Comparison of ENCODE assay signal across 10 mouse cellular contexts in the genomic region with DNA sequence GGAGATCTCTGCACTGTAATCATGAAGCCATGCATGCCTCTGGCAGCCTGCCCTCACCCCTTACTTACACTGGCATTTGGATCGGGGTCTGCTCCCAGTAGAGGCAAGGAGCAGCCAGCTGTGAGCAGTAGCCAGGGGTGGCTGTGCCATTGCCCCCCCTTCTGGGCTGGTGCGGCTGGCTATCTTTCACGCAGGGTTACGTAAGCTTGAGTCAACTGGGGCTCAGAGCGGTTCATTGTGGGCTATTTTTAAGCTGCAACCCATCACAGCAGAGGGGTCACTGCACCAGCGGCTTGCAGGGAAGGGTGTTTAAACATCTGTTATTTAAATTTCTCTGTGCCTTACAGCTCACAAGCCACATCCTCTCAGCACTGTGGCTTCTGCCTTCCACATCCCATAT. TPM values are rescaled to one million over a fixed set of nuclear protein-coding genes. Genes with fewer than 3 reads are reported as not detected.
A peak's percentile ranks its signal among the peaks of the same experiment; 100 is the strongest.
DNase-seq lines count a peak whose midpoint lies in the region; ATAC-seq lines count a peak whose summit lies in the region.
"Had no signal": no experiment of that assay in that cellular context is flagged by ENCODE, and none has a peak within 500 bp of the region (broad histone marks: within the 10 kb centered on the region; RNA-seq: fewer than 3 reads in every experiment).

No protein-coding gene starts in this region.

- 0 out of 2 replicates have a peak overlapping the region, but pooled peaks have one; percentile 19 for H3K27ac ChIP-seq in forebrain, embryonic 15.5 days (replicated peaks)
- H3K27ac ChIP-seq in forebrain, embryonic 14.5 days (ENCODE audit: low read depth, low read length), result no peak overlapping the region
- H3K27ac ChIP-seq in embryonic facial prominence, embryonic 15.5 days (replicated peaks), result no peak overlapping the region
- peak overlapping the region; percentile 76 for H3K27ac ChIP-seq in midbrain, embryonic 10.5 days (replicated peaks)

- 60% methylated on average over 6 of the region's 6 CpGs for WGBS in forebrain, embryonic 15.5 days
- 66% methylated on average over 6 of the region's 6 CpGs for WGBS in forebrain, embryonic 14.5 days
- 39% methylated on average over 6 of the region's 6 CpGs for WGBS in embryonic facial prominence, embryonic 15.5 days
- WGBS in midbrain, embryonic 10.5 days, result 62% methylated on average over 6 of the region's 6 CpGs

- peaks cover 17% of the 10 kb centered on the region for H3K4me1 ChIP-seq in forebrain, embryonic 15.5 days
- peaks cover 5% of the 10 kb centered on the region; the same call in 1 of the 2 replicates for H3K4me1 ChIP-seq in forebrain, embryonic 14.5 days (ENCODE audit: control insufficient read depth, insufficient read depth, low read length)
- peaks cover 17% of the 10 kb centered on the region for H3K4me1 ChIP-seq in embryonic facial prominence, embryonic 15.5 days
- H3K4me1 ChIP-seq in midbrain, embryonic 10.5 days, result peaks cover 45% of the 10 kb centered on the region

- H3K27me3 ChIP-seq in forebrain, embryonic 15.5 days, result no peaks in the 10 kb centered on the region
- no peaks in the 10 kb centered on the region for H3K27me3 ChIP-seq in forebrain, embryonic 14.5 days (replicated peaks; ENCODE audit: control insufficient read depth, insufficient read depth, low read length)
- H3K27me3 ChIP-seq in embryonic facial prominence, embryonic 15.5 days, result no peaks in the 10 kb centered on the region; the same call in 1 of the 2 replicates
- no peaks in the 10 kb centered on the region for H3K27me3 ChIP-seq in midbrain, embryonic 10.5 days (ENCODE audit: low read depth, poor library complexity, severe bottlenecking)

- no peak overlapping the region for H3K4me2 ChIP-seq in forebrain, embryonic 15.5 days (replicated peaks)
- no peak overlapping the region for H3K4me2 ChIP-seq in forebrain, embryonic 14.5 days (ENCODE audit: low read length)
- H3K4me2 ChIP-seq in embryonic facial prominence, embryonic 15.5 days (replicated peaks), result no peak overlapping the region

- H3K9me3 ChIP-seq in forebrain, embryonic 15.5 days, result no peaks in the 10 kb centered on the region
- no peaks in the 10 kb centered on the region for H3K9me3 ChIP-seq in forebrain, embryonic 14.5 days (replicated peaks; ENCODE audit: control insufficient read depth, low read length)
- H3K9me3 ChIP-seq in embryonic facial prominence, embryonic 15.5 days (replicated peaks), result no peaks in the 10 kb centered on the region
- H3K9me3 ChIP-seq in midbrain, embryonic 10.5 days (replicated peaks), result no peaks in the 10 kb centered on the region

- no peak overlapping the region for H3K9ac ChIP-seq in forebrain, embryonic 15.5 days (replicated peaks)
- no peak overlapping the region for H3K9ac ChIP-seq in forebrain, embryonic 14.5 days (ENCODE audit: low read length)
- H3K9ac ChIP-seq in embryonic facial prominence, embryonic 15.5 days, result no peak overlapping the region

- intact Hi-C loops in heart, postnatal 36 days (cut with DNase I), result no loop called here

- no peak overlapping the region for H3K4me3 ChIP-seq in forebrain, embryonic 15.5 days
- no peak overlapping the region for H3K4me3 ChIP-seq in forebrain, embryonic 14.5 days (ENCODE audit: low read depth, low read length)
- H3K4me3 ChIP-seq in embryonic facial prominence, embryonic 15.5 days (replicated peaks), result no peak overlapping the region
- H3K4me3 ChIP-seq in midbrain, embryonic 10.5 days, result no peak overlapping the region

- no peak for DNase-seq in forebrain, embryonic 14.5 days (ENCODE audit: low spot score)
- peak; percentile 51 to 56 for DNase-seq in heart, postnatal 36 days
- DNase-seq in midbrain, embryonic 10.5 days (ENCODE audit: low spot score), result no peak
- no peak for DNase-seq in left cerebral cortex, adult 9 months (ENCODE audit: low spot score in 2 of 2)
- no peak for DNase-seq in MN1 (ENCODE audit: low spot score)
- no peak for DNase-seq in B cell, adult 2 months

- H3K36me3 ChIP-seq in forebrain, embryonic 15.5 days, result no peaks in the 10 kb centered on the region
- H3K36me3 ChIP-seq in forebrain, embryonic 14.5 days (ENCODE audit: control insufficient read depth, insufficient read depth, low read length), result no peaks in the 10 kb centered on the region
- no peaks in the 10 kb centered on the region for H3K36me3 ChIP-seq in embryonic facial prominence, embryonic 15.5 days
- H3K36me3 ChIP-seq in midbrain, embryonic 10.5 days, result no peaks in the 10 kb centered on the region

- no peak for ATAC-seq in forebrain, embryonic 15.5 days (replicated peaks)
- ATAC-seq in forebrain, embryonic 14.5 days, result no peak
- peak; percentile 36; the same call in 1 of the 2 replicates for ATAC-seq in embryonic facial prominence, embryonic 15.5 days (ENCODE audit: insufficient number of reproducible peaks, low FRiP score, low TSS enrichment, low read depth)

RNA-seq across cellular contexts. Expression of gene Actl11, which starts 4.3 kb away (rescaled TPM):
- not detected in 2 replicates for polyA plus RNA-seq in forebrain, embryonic 15.5 days (2015; fragmentation: Nextera tagmentation; extraction: Ambion mirVana)
- polyA plus RNA-seq in forebrain, embryonic 14.5 days (2014; fragmentation: Nextera tagmentation; extraction: Ambion mirVana), result not detected in 2 replicates
- not detected in 2 replicates for polyA plus RNA-seq in embryonic facial prominence, embryonic 15.5 days (2015; fragmentation: Nextera tagmentation; extraction: Ambion mirVana)
- not detected for total RNA-seq in heart, postnatal 36 days (2021)
- polyA plus RNA-seq in midbrain, embryonic 10.5 days (2016; fragmentation: Nextera tagmentation; extraction: Ambion mirVana), result not detected in 2 replicates
- polyA plus RNA-seq: brain, embryonic 14.5 days; limb, embryonic 11.5 days had no signal

RNA-seq across cellular contexts. Expression of gene Camkv, which starts 11.5 kb away (rescaled TPM):
- 79.1 and 83.4 TPM in 2 replicates for polyA plus RNA-seq in forebrain, embryonic 15.5 days (2015; fragmentation: Nextera tagmentation; extraction: Ambion mirVana)
- 25.1 and 40.8 TPM in 2 replicates for polyA plus RNA-seq in forebrain, embryonic 14.5 days (2014; fragmentation: Nextera tagmentation; extraction: Ambion mirVana)
- 5.9 and 6.0 TPM in 2 replicates for polyA plus RNA-seq in embryonic facial prominence, embryonic 15.5 days (2015; fragmentation: Nextera tagmentation; extraction: Ambion mirVana)
- not detected for total RNA-seq in heart, postnatal 36 days (2021)
- 20.9 and 23.0 TPM in 2 replicates for polyA plus RNA-seq in midbrain, embryonic 10.5 days (2016; fragmentation: Nextera tagmentation; extraction: Ambion mirVana)

RNA-seq across cellular contexts. Expression of gene Mst1r, which starts 17.3 kb away (rescaled TPM):
- 1.0 and 1.9 TPM in 2 replicates for polyA plus RNA-seq in forebrain, embryonic 15.5 days (2015; fragmentation: Nextera tagmentation; extraction: Ambion mirVana)
- 0.23 and 1.2 TPM in 2 replicates for polyA plus RNA-seq in forebrain, embryonic 14.5 days (2014; fragmentation: Nextera tagmentation; extraction: Ambion mirVana)
- 7.4 and 7.7 TPM in 2 replicates for polyA plus RNA-seq in embryonic facial prominence, embryonic 15.5 days (2015; fragmentation: Nextera tagmentation; extraction: Ambion mirVana)
- total RNA-seq in heart, postnatal 36 days (2021), result 1 to 10 TPM; 1.8 to 2.2 TPM
- 0.78 and 0.79 TPM in 2 replicates for polyA plus RNA-seq in midbrain, embryonic 10.5 days (2016; fragmentation: Nextera tagmentation; extraction: Ambion mirVana)

RNA-seq across cellular contexts. Expression of gene Traip, which starts 26.0 kb away (rescaled TPM):
- 14.0 and 15.7 TPM in 2 replicates for polyA plus RNA-seq in forebrain, embryonic 15.5 days (2015; fragmentation: Nextera tagmentation; extraction: Ambion mirVana)
- polyA plus RNA-seq in forebrain, embryonic 14.5 days (2014; fragmentation: Nextera tagmentation; extraction: Ambion mirVana), result 17.1 and 20.5 TPM in 2 replicates
- polyA plus RNA-seq in embryonic facial prominence, embryonic 15.5 days (2015; fragmentation: Nextera tagmentation; extraction: Ambion mirVana), result 16.6 and 18.7 TPM in 2 replicates
- 1 to 10 TPM; 1.0 to 1.3 TPM for total RNA-seq in heart, postnatal 36 days (2021)
- polyA plus RNA-seq in midbrain, embryonic 10.5 days (2016; fragmentation: Nextera tagmentation; extraction: Ambion mirVana), result 35.8 and 41.7 TPM in 2 replicates

RNA-seq across cellular contexts. Expression of gene Mon1a, which starts 36.0 kb away (rescaled TPM):
- 24.0 and 24.5 TPM in 2 replicates for polyA plus RNA-seq in forebrain, embryonic 15.5 days (2015; fragmentation: Nextera tagmentation; extraction: Ambion mirVana)
- 23.5 and 27.2 TPM in 2 replicates for polyA plus RNA-seq in forebrain, embryonic 14.5 days (2014; fragmentation: Nextera tagmentation; extraction: Ambion mirVana)
- polyA plus RNA-seq in embryonic facial prominence, embryonic 15.5 days (2015; fragmentation: Nextera tagmentation; extraction: Ambion mirVana), result 17.2 and 18.2 TPM in 2 replicates
- total RNA-seq in heart, postnatal 36 days (2021), result 10 to 100 TPM; 11.9 to 12.2 TPM
- 11.6 and 15.3 TPM in 2 replicates for polyA plus RNA-seq in midbrain, embryonic 10.5 days (2016; fragmentation: Nextera tagmentation; extraction: Ambion mirVana)

Comparison
In these comparisons a context has a peak if more than half of its experiments do, and no peak if none do; other contexts are left out.
1. H3K27ac ChIP-seq: peak in forebrain, embryonic 15.5 days (single experiment) and midbrain, embryonic 10.5 days (single experiment); none in forebrain, embryonic 14.5 days (single experiment) and embryonic facial prominence, embryonic 15.5 days (single experiment).
2. DNase-seq: peak in heart, postnatal 36 days (2 of 2); none in forebrain, embryonic 14.5 days (single experiment), midbrain, embryonic 10.5 days (single experiment), left cerebral cortex, adult 9 months (0 of 2), MN1 (single experiment) and B cell, adult 2 months (0 of 2).